Mouse (Mus musculus) urinary bladder, postnatal 25 days (tissue): ENCODE measurements around the gene Kcnj16.

Experiments used
- DNase-seq: peaks from one replicate; pipeline ENCODE4 v3.0.0; 2022; ENCODE audit warnings: low spot score

Kcnj16 gene

GRCm38 (mm10) chr11:110967762-110968135 lies at the start of gene Kcnj16:
Gene Kcnj16, plus strand, starts transcription at chr11:110968033.
- no peak for DNase-seq

- DNase-seq = no peak
Observed at GRCm38 (mm10) chr11:110918808-110919465, 48.9 kb upstream of the Kcnj16 start.

GRCm38 (mm10) chr11:110935699-110936098 lies 32.1 kb upstream of the Kcnj16 start:
- DNase-seq = no peak

DNA sequence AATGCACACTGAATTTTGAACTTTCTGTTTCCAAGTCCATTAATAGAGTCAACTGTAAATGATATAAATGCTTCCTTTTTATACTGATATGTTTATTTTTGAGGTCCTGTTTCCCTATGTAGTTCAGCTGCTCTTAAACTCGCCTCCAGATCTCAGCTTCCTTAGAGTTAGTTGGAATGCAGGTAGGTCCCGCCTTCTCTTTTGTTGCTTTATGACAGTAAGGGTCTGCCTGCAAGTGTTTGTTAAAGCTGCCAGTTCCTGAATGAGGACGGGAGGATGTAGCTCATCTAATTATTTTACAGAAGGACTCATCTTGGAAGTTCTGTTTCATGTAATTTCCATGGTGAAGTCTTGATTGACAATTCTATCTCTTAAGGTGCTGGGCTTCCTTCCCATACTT lies 25.6 kb upstream of the Kcnj16 start:
- no peak for DNase-seq

DNA sequence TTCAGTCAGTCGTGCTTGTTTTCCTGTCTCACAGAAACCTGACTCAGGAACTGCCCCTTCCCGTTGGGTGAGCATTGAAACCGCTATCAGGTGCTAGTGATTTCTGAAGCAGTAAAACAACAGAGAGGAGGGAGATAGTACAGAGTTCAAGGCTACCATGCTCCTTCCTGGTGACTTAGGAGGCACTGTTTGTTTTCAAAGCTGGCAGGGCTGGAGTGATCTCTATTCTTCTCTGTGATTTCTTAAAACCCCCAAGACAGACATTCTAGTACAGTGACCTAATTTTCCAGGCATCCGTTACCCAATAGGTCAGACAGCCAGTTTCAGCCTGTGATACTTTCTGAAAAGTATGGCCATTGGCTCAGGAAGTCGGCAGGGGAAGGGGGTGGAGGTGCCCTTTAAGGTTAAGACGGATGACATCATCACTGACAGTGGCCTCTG lies 25.1 kb upstream of the Kcnj16 start:
- no peak for DNase-seq

GRCm38 (mm10) chr11:110956665-110957064 lies 11.2 kb upstream of the Kcnj16 start:
- no peak for DNase-seq

- no peak for DNase-seq
Observed at GRCm38 (mm10) chr11:110961592-110962021, 6.2 kb upstream of the Kcnj16 start.

DNA sequence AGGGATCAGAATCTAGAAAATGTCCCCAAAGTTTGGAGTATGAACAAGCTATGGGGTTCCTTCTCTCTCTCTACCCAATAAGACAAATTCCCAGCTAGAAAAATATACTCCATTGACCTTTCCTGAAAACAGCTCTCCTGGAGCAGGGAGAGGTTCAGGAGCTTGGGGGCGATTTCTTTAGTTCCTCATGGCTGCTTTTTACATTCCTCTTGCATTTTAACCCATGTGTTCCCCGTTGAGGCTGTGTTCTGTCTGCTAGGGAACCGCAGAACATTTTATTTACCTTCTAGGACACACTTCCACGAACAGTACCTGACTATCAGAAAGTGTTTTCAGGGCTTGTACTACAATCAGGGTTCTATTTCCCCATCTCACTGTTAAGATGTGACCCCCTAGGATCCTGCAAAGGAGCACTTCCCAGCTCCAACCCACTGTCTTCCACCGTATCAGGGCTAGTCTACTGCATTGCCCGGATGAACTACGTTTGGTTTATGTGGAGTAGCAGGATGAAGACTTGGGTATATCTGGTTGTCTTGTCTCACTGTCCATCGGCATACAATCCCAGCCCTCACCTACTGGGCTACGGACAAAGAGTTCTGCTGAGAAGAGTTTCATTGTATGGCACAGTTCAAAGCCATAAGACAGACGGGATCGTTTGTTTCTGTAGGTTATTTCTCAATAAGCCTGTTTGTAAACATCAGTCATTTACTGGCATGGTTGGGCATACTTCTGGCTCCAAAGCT lies 643 bp upstream of the Kcnj16 start:
- no peak for DNase-seq

DNA sequence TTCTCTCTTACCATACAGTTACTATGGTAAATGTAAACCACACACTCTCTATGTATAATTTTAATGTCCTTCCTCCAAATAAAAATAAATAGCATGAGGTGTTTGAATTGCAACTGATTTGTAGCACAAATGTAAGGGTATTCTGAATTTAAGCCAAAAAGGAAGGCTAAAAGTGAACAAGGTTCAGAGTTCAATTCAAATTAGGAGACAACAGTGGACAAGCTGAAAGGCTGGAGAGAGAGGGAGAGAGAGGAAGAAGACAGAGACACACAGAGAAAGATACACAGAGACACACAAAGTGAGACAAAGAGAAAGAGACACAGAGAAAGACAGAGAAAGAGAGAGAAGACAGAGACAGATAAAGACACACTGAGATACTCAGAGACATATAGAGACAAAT lies 1.1 kb downstream of the Kcnj16 start:
- DNase-seq = no peak

GRCm38 (mm10) chr11:110985508-110985907 lies 17.7 kb downstream of the Kcnj16 start:
- no peak for DNase-seq

DNA sequence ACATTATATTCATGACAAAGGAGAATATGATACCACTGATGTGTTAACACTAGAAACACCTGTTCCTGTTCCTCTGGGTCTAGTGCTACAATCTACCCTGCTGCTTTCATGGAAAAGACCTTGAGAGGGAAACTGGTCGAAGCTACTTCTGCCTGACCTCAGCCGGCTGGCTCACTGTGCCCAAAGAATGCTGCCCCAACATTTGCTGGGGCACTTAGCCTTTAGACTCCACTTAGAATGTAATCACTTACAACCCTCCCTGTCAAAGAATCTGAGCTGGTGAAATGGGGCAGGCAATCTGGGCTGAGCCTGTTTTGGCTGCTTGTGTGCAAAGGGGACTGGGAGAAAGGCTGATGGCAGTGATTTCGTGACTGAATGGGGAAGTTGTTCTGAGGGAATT lies 18.1 kb downstream of the Kcnj16 start:
- DNase-seq = no peak

- DNase-seq = no peak
Observed at GRCm38 (mm10) chr11:110993616-110994015, 25.8 kb downstream of the Kcnj16 start.

DNA sequence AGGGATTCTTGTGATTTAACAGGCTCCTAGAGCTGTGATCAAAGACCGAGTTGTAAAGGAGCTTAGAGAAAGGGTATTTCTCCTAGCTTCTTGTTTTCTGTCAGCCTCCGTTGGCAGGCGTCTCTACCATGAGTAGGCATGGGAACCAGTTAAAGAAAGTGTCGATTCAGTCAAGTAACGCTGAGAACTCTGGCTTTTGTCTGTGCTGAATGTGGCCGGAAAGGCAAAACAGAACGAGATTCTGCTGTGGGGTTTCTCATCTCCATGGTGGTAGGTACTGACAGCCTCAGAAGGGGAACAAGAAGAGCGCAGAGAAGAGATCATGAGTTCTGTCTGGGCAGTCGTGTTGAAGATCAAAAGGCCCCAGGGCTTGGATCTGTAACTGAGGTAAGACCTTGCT lies 29.4 kb downstream of the Kcnj16 start:
- DNase-seq = no peak

- no peak for DNase-seq
Observed at GRCm38 (mm10) chr11:111005103-111005502, 37.3 kb downstream of the Kcnj16 start.

- no peak for DNase-seq
Observed at GRCm38 (mm10) chr11:111009471-111009870, 41.6 kb downstream of the Kcnj16 start.

GRCm38 (mm10) chr11:111016206-111016605 lies 48.4 kb downstream of the Kcnj16 start:
- no peak for DNase-seq

DNA sequence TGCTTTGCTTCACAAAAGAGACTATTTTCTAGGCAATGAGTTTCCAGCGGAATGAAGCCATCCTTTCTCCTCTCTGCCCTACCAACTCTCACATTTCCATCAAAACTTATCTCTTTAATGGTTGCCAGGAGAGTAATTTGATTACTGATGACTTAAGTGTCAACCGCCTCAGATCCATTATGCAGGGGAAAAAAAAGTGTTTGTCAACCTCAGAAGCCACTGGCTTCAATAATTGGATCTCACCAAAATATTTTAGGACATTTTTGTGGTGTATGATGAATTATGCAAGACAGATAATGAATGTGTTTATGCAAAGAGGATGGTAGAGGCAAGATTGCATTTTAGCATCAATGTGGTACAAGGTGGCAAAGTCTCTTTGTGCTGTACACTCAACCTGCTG lies 52.4 kb downstream of the Kcnj16 start:
- DNase-seq = no peak

GRCm38 (mm10) chr11:111022681-111023281 lies 54.9 kb downstream of the Kcnj16 start:
- no peak for DNase-seq

DNA sequence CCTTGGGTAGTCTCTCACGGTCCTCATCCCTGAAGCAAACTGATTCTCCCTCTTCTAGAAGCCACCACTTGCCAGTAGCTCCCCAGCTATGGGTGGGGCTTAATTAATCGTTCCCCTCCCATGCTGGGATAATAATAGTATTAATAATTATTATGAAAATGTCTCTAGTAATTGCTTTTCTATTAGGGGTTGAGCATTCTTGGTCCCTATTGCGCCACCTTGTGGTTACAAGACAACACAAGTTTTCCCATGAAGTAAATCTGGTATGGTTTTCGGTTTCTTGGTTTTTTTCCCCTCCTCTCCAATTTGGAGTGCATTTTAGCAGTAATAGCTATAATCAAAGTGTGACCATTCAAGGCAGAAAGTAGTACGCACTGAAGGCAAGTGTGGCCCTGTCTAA lies 74.3 kb downstream of the Kcnj16 start:
- DNase-seq = peak; percentile 36

GRCm38 (mm10) chr11:111043298-111043697 lies 75.5 kb downstream of the Kcnj16 start:
- no peak for DNase-seq

DNA sequence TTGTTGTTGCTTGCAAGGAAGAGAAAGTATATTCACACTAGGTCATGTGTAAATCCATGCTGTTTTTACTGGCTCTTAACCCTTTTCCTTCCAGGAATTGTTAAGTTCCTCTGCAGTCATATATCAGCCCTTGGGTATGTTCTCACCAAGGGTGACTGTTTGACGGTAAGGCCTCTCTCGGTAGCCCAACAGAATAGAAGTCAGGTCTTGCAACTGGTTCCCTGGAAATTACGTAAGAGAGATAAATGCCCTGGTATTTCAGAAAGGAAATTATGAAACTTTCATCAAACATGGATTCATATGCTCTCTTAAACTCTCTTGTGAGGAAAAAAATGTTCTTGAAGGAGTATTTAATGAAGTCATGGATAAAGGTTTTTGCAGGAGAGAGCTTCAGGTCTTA lies 86.4 kb downstream of the Kcnj16 start:
- no peak for DNase-seq

- DNase-seq = no peak
Observed at GRCm38 (mm10) chr11:111054854-111055822, 87.3 kb downstream of the Kcnj16 start.
